Mouse (Mus musculus) cortical plate, adult 2 months (tissue): ENCODE measurements at regions not wholly inside any gene's neighbourhood (a gene's known extent, or its start where the extent isn't known, plus 50 kb on each side); places are given as distances from the start of the nearest gene placed in this dataset.

Source experiments
- CTCF ChIP-seq: fragments of 200-500 bp; IDR thresholded peaks from 2 replicates; pipeline ENCODE4 v1.5.1; 2011; ENCODE audit warnings: mild to moderate bottlenecking, control low read depth, low read length; ENCODE audit not compliant: insufficient read depth; ENCODE audit errors: extremely low read depth
- POLR2A ChIP-seq: fragments of 200-500 bp; IDR thresholded peaks from 2 replicates; pipeline ENCODE4 v1.6.1; 2011; ENCODE audit warnings: mild to moderate bottlenecking, low read length, control low read depth; ENCODE audit not compliant: insufficient read depth; ENCODE audit errors: extremely low read depth

- TF ChIP-seq CTCF (no peak), POLR2A (no peak)
These were observed 733.3 kb downstream of the Galc start for GRCm38 (mm10) chr12:97525931-97526330.
